Mouse (Mus musculus) small intestine, adult 2 months (tissue): Measurements from ENCODE around the gene Polr2l.

Source experiments
- CTCF ChIP-seq: fragments of 200-500 bp; IDR thresholded peaks from 2 replicates; pipeline ENCODE4 v1.5.1; 2012; ENCODE audit warnings: low read depth, mild to moderate bottlenecking, control low read depth, inconsistent platforms, low read length, moderate library complexity, mixed read lengths; ENCODE audit not compliant: insufficient replicate concordance, insufficient read length; ENCODE audit errors: extremely low read depth
- POLR2A ChIP-seq: fragments of 200-500 bp; IDR thresholded peaks from 2 replicates; pipeline ENCODE4 v1.6.1; 2012; ENCODE audit warnings: low read depth, mild to moderate bottlenecking, control low read depth, inconsistent platforms, low read length, moderate library complexity

GRCm38 (mm10) chr7:141470637-141470944, 4.3 kb downstream of the Polr2l start:
- TF ChIP-seq CTCF = no peak
- TF ChIP-seq POLR2A = no peak
